Mouse (Mus musculus) embryonic facial prominence, embryonic 14.5 days (tissue): Measurements from ENCODE around the gene Tnpo3. TPM values are rescaled to one million over a fixed set of nuclear protein-coding genes. Genes with fewer than 3 reads are reported as not detected.
"Not testable (repeated sequence)": the region's sequence is repeated elsewhere in the genome, so short reads cannot be mapped to it uniquely, and the experiment has no call there.

Experiments used
- ATAC-seq: fragments of 200-750 bp; cut with Nextera tagmentation; 2 replicates; pipeline ENCODE4 v1.8.0; 2017; ENCODE audit warnings: low read depth, moderate number of reproducible peaks, moderate TSS enrichment
- DNase-seq: peaks from one replicate; pipeline ENCODE4 v3.0.0-alpha.2; 2015; ENCODE audit warnings: low spot score
- H3K27ac ChIP-seq: fragments of 300-500 bp; sonication (generic); replicated peaks from 2 replicates; pipeline ENCODE4 v1.5.1; 2014; ENCODE audit warnings: low read depth, mild to moderate bottlenecking, low read length, moderate library complexity
- H3K27me3 ChIP-seq: fragments of 300-500 bp; sonication (generic); replicated peaks from 2 replicates; pipeline ENCODE4 v1.6.1; 2014; ENCODE audit warnings: low read length; ENCODE audit not compliant: control insufficient read depth, insufficient read depth
- H3K36me3 ChIP-seq: fragments of 300-500 bp; sonication (generic); 2 replicates; pipeline ENCODE4 v1.6.1; 2014; ENCODE audit warnings: low read length, mixed read lengths; ENCODE audit not compliant: control insufficient read depth, insufficient read depth
- H3K4me1 ChIP-seq: fragments of 300-500 bp; sonication (generic); 2 replicates; pipeline ENCODE4 v1.6.1; 2014; ENCODE audit warnings: antibody characterized with exemption, low read length; ENCODE audit not compliant: control insufficient read depth, insufficient read depth
- H3K4me2 ChIP-seq: fragments of 300-500 bp; sonication (generic); 2 replicates; pipeline ENCODE4 v1.6.1; 2014; ENCODE audit warnings: low read depth, mild to moderate bottlenecking, low read length, moderate library complexity, mixed read lengths
- H3K4me3 ChIP-seq: fragments of 300-500 bp; sonication (generic); 2 replicates; pipeline ENCODE4 v1.5.1; 2014; ENCODE audit warnings: low read depth, mild to moderate bottlenecking, low read length
- H3K9ac ChIP-seq: fragments of 300-500 bp; sonication (generic); 2 replicates; pipeline ENCODE4 v1.6.1; 2014; ENCODE audit warnings: low read depth, mild to moderate bottlenecking, low read length, moderate library complexity, mixed read lengths
- H3K9me3 ChIP-seq: fragments of 300-500 bp; sonication (generic); 2 replicates; pipeline ENCODE4 v1.6.1; 2016; ENCODE audit warnings: low read length; ENCODE audit not compliant: control insufficient read depth
- whole genome bisulfite sequencing: fragments of 180-500 bp; shearing (Covaris S2); extraction: QIAGEN DNeasy Blood & Tissue Kit; methylation state at CpG from one replicate; pipeline ENCODE4 v1.1.7; 2014; 5-methylcytosine and 5-hydroxymethylcytosine counted together
- polyA plus RNA-seq: library from polyadenylated mRNA; unstranded; fragments of >200 nt; fragmentation: Nextera tagmentation; extraction: Ambion mirVana; gene quantifications from 2 replicates; pipeline ENCODE4 v1.2.1, GENCODE M21; 2014

The Tnpo3 gene
- polyA plus RNA-seq, 1 experiment from 2014 or later = 78.7 TPM

DNA sequence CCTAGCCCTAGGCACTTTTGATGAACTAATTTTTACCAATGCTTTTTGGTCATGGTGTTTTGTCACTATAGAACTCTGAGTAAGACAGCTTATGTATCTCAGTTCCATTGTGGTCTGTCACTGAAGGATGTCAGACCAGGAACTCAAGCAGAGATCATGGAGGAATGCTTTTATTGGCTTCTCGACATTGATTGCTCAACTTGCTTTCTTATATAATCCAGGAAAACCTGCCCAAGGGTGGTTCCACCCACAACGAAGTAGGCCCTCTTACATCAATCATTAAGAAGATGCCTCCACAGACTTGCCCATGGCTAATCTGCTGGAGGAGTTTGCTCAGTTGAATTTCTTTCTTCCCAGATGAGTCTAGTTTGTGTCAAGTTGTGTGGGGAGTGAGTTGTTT, 18.1 kb upstream of the Tnpo3 start:
- Histone ChIP-seq H3K36me3 (no peaks in the 10 kb centered on the region), H3K9me3 (no peaks in the 10 kb centered on the region), H3K4me2 (no peak overlapping the region), H3K4me1 (no peaks in the 10 kb centered on the region), H3K4me3 (no peak overlapping the region), H3K27ac (no peak overlapping the region), H3K9ac (no peak overlapping the region), H3K27me3 (peaks cover 6% of the 10 kb centered on the region; the same call in 1 of the 2 replicates)
- WGBS = 65% methylated on average over 2 of the region's 2 CpGs
- no peak for ATAC-seq
- no peak for DNase-seq

DNA sequence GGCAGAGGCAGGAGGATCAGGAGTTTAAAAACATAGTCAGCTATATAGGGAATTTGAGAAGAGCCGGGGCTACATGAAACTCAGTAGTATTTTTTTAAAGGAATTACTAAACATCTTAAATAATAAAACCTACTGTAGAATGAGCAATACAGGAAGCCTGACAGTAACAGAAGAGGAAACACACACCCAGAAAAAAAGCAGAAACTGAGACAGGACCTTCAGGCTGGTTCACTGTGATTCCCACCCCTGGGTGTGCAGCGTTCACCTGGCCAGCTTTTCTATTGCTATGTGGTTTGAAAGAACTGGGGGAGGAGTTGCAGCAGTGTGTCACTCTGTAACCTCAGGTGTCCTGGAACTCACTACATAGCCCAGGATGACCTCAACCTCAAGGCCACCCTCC, 14.2 kb upstream of the Tnpo3 start:
- ATAC-seq (no peak), DNase-seq (no peak)
- H3K9ac ChIP-seq = no peak overlapping the region
- no peak overlapping the region for H3K27ac ChIP-seq
- no peaks in the 10 kb centered on the region for H3K36me3 ChIP-seq
- no peaks in the 10 kb centered on the region for H3K9me3 ChIP-seq
- no peaks in the 10 kb centered on the region for H3K4me1 ChIP-seq
- H3K4me3 ChIP-seq = no peak overlapping the region
- H3K27me3 ChIP-seq = no peaks in the 10 kb centered on the region
- WGBS = 86% methylated on average over 2 of the region's 2 CpGs
- H3K4me2 ChIP-seq = no peak overlapping the region

DNA sequence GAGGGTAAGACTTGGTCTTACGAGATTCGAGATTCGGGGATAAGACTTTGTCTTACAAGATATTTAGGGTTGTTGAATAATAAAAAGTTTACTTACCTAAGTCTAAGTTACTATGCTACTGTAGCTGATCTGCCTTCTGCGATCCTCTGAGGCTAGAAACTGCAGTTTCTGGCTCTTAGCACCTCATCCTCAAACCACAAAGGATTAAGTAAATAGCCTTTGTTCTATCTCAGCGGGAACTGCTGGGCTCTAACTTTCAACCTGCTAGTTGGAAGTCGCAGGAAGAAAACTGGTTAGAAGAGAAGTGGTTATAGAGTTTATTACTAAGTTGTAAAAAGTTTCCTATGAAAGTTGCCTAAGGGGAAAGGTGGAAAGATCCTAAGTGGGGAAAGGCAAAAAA, 12.6 kb upstream of the Tnpo3 start:
- 52% methylated on average over 6 of the region's 6 CpGs for WGBS

DNA sequence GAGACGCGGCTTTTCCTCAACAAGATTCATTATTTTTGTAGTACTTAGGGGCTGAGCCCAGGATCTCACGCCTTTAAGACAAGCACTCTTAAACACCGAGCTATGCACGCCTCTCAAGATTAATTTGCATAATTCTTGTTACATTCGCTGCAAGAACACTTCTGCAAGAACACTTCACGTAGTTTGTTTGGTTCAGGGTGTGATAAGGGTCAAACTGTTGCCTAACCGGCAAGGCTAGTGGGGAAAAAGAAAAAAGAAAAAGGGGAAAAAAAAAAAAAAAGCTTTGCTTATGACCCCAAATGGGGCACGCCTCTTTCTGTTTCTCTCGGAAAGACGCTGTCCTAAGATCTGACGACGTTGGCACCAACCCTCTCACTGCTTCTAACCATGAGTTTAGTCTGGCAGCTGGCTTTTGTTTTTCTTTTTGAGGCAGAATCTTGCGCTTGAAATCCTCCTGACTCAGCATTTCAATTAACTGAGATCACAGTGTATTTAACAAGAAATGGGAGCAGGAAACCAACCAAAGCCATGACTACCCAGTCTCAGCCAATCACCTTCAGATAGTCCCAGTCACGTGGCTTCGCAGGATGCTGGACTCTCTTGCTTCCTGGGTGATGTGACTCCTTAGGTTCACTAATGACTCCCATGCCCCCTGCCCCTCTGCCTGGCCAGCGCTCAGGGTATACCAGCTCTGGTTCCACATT, 11.3 kb upstream of the Tnpo3 start:
- no peaks in the 10 kb centered on the region for H3K9me3 ChIP-seq
- H3K36me3 ChIP-seq = no peaks in the 10 kb centered on the region
- 67% methylated on average over 17 of the region's 17 CpGs for WGBS
- ATAC-seq = no peak
- H3K27ac ChIP-seq = no peak overlapping the region
- H3K27me3 ChIP-seq = no peaks in the 10 kb centered on the region
- H3K4me2 ChIP-seq = no peak overlapping the region
- no peak overlapping the region for H3K4me3 ChIP-seq
- DNase-seq = no peak
- H3K4me1 ChIP-seq = no peaks in the 10 kb centered on the region
- no peak overlapping the region for H3K9ac ChIP-seq

More for the DNA sequence above, 12.6 kb upstream of the Tnpo3 start:
- Histone ChIP-seq H3K36me3 (no peaks in the 10 kb centered on the region), H3K27ac (no peak overlapping the region), H3K9me3 (no peaks in the 10 kb centered on the region), H3K4me3 (no peak overlapping the region), H3K4me1 (no peaks in the 10 kb centered on the region), H3K4me2 (no peak overlapping the region), H3K27me3 (no peaks in the 10 kb centered on the region), H3K9ac (no peak overlapping the region)
- DNase-seq = no peak
- no peak for ATAC-seq

DNA sequence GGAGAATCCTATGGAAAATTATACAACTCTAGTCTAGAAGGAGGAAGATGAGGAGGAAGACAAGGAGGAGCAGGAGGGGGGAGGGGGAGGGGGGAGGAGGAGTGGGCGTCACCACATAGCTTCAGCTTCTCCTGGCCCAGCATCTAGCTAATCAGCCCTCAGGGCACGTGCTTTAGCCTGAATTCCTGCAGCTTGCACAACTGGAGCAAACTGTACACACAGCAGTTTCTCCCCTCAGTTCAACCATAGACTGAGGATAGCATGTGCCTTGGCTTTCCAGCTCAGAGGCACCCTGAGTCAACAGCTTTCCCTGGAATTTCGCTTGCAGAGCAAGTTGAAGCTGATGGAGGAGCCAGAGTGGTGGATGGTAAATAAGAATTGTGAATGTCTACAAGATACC, 10.5 kb upstream of the Tnpo3 start:
- Histone ChIP-seq H3K4me2 (no peak overlapping the region), H3K27ac (no peak overlapping the region), H3K27me3 (no peaks in the 10 kb centered on the region), H3K9ac (no peak overlapping the region), H3K4me3 (no peak overlapping the region), H3K36me3 (no peaks in the 10 kb centered on the region), H3K4me1 (no peaks in the 10 kb centered on the region), H3K9me3 (no peaks in the 10 kb centered on the region)
- ATAC-seq = no peak
- WGBS = 36% methylated on average over 3 of the region's 3 CpGs
- DNase-seq = peak; percentile 9

DNA sequence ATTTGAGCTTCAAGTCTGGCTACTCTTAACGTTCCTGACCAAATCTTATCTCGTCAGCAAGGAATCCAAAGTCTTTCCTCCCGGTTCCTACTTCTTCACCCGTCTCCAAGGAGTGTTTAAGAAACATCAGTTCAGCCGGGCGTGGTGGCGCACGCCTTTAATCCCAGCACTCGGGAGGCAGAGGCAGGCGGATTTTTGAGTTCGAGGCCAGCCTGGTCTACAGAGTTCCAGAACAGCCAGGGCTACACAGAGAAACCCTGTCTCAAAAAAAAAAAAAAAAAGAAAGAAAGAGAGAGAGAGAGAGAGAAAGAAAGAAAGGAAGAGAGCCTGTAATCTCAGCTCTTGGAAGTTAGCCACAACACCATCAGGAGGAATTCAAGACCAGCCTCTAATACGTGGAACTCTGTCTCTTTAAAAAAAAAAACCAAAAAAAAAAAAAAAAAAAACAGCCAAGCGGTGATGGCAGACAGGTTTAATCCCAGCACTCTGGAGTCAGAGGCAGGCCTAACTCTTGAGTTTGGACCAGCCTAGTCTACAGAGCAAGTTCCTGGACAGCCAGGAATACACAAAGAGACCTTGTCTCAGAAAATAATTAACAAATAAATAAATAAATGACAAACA, 443 bp upstream of the Tnpo3 start:
- not testable (repeated sequence) for H3K9me3 ChIP-seq, H3K36me3 ChIP-seq, H3K4me1 ChIP-seq, DNase-seq, H3K27me3 ChIP-seq
- Histone ChIP-seq H3K4me2 (peak overlapping the region; percentile 67), H3K9ac (peak overlapping the region; percentile 95), H3K4me3 (peak overlapping the region; percentile 96), H3K27ac (peak overlapping the region; percentile 91)
- ATAC-seq = 0 out of 2 replicates have a peak, but pooled peaks have one; percentile 15
- 21% methylated on average over 13 of the region's 13 CpGs for WGBS

DNA sequence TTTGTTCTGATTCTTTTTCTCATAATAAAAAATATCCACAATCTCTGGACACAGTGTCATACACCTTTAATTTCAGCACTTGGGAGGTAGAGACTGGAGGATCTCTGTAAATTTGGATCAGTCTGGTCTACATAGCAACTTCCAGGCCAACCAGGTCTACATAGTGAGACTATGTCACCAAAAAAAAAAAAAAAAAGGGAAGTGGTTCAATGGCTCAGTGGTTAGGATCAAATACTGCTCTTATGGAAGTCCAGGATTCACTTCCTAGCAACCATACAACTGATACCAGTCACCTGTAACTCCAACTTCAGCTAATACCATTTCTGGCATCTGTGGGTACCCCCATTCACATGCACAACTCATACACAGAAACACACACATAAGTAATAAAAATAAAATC, 9.5 kb downstream of the Tnpo3 start:
- ATAC-seq = no peak
- no peak overlapping the region for H3K9ac ChIP-seq

DNA sequence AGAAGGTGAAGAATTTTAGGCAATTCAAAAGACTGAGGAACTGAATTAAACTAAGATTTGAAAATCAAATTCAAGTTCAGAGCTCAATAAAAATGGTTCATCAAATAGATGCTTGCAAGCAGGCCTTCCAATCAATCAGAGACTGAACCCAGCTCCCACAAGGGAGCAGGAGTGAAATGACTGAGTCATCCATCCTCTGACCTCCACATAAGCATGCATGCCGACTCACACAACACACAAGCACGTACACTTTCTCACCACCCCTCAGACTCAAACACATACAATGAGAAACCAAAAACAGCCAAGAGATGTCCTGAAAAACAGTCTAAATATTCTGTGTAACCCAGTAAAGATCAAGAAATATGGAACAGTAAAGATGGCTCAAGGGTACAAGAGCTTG, 14.0 kb downstream of the Tnpo3 start:
- no peak overlapping the region for H3K27ac ChIP-seq
- H3K36me3 ChIP-seq = no peaks in the 10 kb centered on the region
- WGBS = 98% methylated on average over 2 of the region's 2 CpGs
- DNase-seq (no peak), ATAC-seq (no peak)
- H3K4me3 ChIP-seq = no peak overlapping the region
- H3K27me3 ChIP-seq = no peaks in the 10 kb centered on the region
- H3K9ac ChIP-seq = no peak overlapping the region
- H3K9me3 ChIP-seq = no peaks in the 10 kb centered on the region
- no peak overlapping the region for H3K4me2 ChIP-seq
- H3K4me1 ChIP-seq = no peaks in the 10 kb centered on the region

More for the DNA sequence above, 9.5 kb downstream of the Tnpo3 start:
- no peak overlapping the region for H3K27ac ChIP-seq
- no peak overlapping the region for H3K4me2 ChIP-seq
- H3K27me3 ChIP-seq = no peaks in the 10 kb centered on the region
- no peak for DNase-seq
- no peaks in the 10 kb centered on the region for H3K9me3 ChIP-seq
- no peaks in the 10 kb centered on the region for H3K4me1 ChIP-seq
- H3K36me3 ChIP-seq = no peaks in the 10 kb centered on the region
- H3K4me3 ChIP-seq = no peak overlapping the region

DNA sequence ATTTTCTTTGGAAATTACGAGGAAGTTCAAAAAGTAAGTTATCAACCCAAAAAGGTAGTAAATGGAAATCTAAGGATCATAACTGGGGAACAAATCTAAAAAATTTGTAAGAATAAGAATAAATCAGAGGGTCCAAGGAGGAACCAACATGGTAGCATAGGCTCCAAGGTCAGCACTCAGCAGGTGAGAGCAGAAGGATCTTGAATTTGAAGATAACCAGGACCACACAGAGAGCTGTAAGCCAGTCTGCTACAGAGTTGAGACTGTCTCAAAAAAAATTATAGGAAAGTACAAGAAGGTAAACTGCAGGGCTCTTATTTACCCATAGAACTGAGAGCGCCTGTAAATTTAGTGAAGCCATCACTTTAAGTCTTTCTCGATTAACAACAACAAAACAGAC, 28.5 kb downstream of the Tnpo3 start:
- H3K36me3 ChIP-seq = peaks cover 83% of the 10 kb centered on the region
- H3K9me3 ChIP-seq = peaks cover 4% of the 10 kb centered on the region; the same call in 1 of the 2 replicates
- H3K4me1 ChIP-seq = no peaks in the 10 kb centered on the region
- H3K9ac ChIP-seq = no peak overlapping the region
- no peak overlapping the region for H3K4me2 ChIP-seq
- H3K27me3 ChIP-seq = no peaks in the 10 kb centered on the region
- ATAC-seq (no peak), DNase-seq (no peak)
- 96% methylated on average over 3 of the region's 3 CpGs for WGBS
- no peak overlapping the region for H3K27ac ChIP-seq
- no peak overlapping the region for H3K4me3 ChIP-seq
